Mouse (Mus musculus): ENCODE results near the gene Pfdn5. TPM values are rescaled to one million over a fixed set of nuclear protein-coding genes. Genes with fewer than 3 reads are reported as not detected.

The Pfdn5 gene
- total and polyA plus RNA-seq, 3 experiments = 302 to 7,439 (median 465) TPM

DNA sequence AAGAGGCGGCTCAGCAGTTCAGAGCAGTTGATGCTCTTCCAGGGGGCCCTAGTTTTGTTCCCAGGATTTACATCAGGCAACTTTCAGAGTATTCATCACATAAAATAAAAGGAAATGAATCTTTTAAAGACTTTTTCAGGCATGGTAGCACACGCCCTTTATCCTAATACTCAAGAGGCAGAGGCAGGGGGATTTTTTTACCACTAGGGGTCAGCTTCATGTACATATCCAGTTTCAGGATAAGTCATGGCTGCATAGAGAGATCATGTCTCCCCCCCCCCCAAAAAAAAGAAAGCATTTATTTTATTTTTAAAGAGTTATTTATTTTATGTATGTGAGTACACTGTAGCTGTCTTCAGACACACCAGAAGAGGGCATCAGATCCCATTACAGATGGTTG, 28.1 kb downstream of the Pfdn5 start:
- Histone ChIP-seq H3K36me3 (ENCODE audit: control insufficient read depth in 1 of 2, insufficient read depth in 2 of 2, low read length in 2 of 2) (peaks cover 0 to 4% of the 10 kb centered on the region in 2 experiments; a peak in 2 of 4 replicates), H3K27ac (ENCODE audit: control insufficient read depth, low read depth, low read length) (no peak overlapping the region), H3K79me2 (ENCODE audit: control insufficient read depth, insufficient read depth, low read length, poor library complexity) (peaks cover 7% of the 10 kb centered on the region), H3K27me3 (ENCODE audit: control insufficient read depth in 1 of 2, insufficient read depth in 2 of 2, low read length in 2 of 2) (peaks cover 7 to 8% of the 10 kb centered on the region in 2 experiments; a peak in 3 of 4 replicates), H3K4me3 (ENCODE audit: control insufficient read depth in 1 of 2, insufficient read depth in 1 of 2, low read depth in 2 of 2, low read length in 2 of 2) (no peak overlapping the region), H3K9me3 (replicated peaks; ENCODE audit: insufficient read depth, low read length) (no peaks in the 10 kb centered on the region), H3K9ac (ENCODE audit: control insufficient read depth, low read depth, low read length, poor library complexity, severe bottlenecking) (no peak overlapping the region), H3K4me1 (ENCODE audit: control insufficient read depth in 1 of 2, insufficient read depth in 2 of 2, low read length in 2 of 2) (peaks cover 2 to 9% of the 10 kb centered on the region in 2 experiments; a peak in 3 of 4 replicates)
- no peak for DNase-seq (ENCODE audit: low read depth, low spot score)
- TF ChIP-seq BHLHE40 (IDR thresholded peaks at IDR 0.05; ENCODE audit: borderline replicate concordance, low read depth, low read length) = no peak
- no peak for TF ChIP-seq MAX (IDR thresholded peaks at IDR 0.05; ENCODE audit: low read length)
- peak in 1 of 3 experiments; percentile 18; a peak in 1 of 6 replicates for TF ChIP-seq CTCF (IDR thresholded peaks at IDR 0.05 in 2 of 3, conservative IDR thresholded peaks at IDR 0.05 in 1 of 3; ENCODE audit: control insufficient read depth in 1 of 3, insufficient read depth in 1 of 3, low read depth in 2 of 3, low read length in 3 of 3, poor library complexity in 1 of 3, severe bottlenecking in 1 of 3)
- no peak for TF ChIP-seq USF2 (IDR thresholded peaks at IDR 0.05; ENCODE audit: borderline replicate concordance in 1 of 2, insufficient read depth in 1 of 2, low read depth in 1 of 2, low read length in 2 of 2)

DNA sequence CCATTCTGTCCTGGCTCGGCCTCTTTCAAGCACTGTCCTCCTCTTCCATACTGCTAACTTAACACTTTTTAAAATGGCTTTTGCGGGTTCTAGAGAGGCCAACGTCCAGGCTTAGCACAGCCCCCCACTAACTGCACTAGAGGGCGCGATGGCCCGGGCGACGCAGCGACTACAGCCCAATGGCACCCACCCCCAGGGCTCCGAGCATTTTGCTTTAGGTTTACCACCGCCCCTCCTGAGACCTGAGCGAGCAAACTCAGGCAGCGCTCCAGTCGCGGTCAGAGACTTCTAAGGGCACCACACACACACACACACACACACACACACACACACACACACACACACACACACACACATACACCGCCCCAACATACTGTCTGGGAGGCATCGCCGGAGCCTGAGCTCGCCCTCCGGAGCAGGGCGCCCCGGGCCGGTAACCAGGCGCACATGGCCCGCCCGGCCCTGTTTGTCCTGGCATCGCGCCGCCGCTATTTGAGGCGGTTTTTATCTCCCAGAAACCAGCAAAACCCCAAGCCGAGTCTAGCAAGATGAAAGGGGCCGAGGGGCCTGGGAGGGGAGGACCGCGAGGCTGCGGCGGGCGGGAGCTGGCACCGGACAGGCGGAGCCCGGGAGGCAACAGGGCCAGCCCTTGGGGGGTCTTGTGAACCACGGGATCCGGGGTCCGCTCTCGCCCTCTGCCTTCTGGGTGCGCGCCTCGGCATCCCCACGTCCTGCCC, 29.4 kb downstream of the Pfdn5 start:
- Histone ChIP-seq H3K36me3 (ENCODE audit: control insufficient read depth in 1 of 2, insufficient read depth in 2 of 2, low read length in 2 of 2) (no peaks in the 10 kb centered on the region), H3K4me3 (ENCODE audit: control insufficient read depth in 1 of 2, insufficient read depth in 1 of 2, low read depth in 2 of 2, low read length in 2 of 2) (no peak overlapping the region), H3K9ac (ENCODE audit: control insufficient read depth, low read depth, low read length, poor library complexity, severe bottlenecking) (no peak overlapping the region), H3K79me2 (ENCODE audit: control insufficient read depth, insufficient read depth, low read length, poor library complexity) (peaks cover 1% of the 10 kb centered on the region; the same call in 1 of the 2 replicates), H3K27ac (ENCODE audit: control insufficient read depth, low read depth, low read length) (no peak overlapping the region), H3K4me1 (ENCODE audit: control insufficient read depth in 1 of 2, insufficient read depth in 2 of 2, low read length in 2 of 2) (peaks cover 0 to 4% of the 10 kb centered on the region in 2 experiments; a peak in 2 of 4 replicates), H3K9me3 (replicated peaks; ENCODE audit: insufficient read depth, low read length) (no peaks in the 10 kb centered on the region), H3K27me3 (ENCODE audit: control insufficient read depth in 1 of 2, insufficient read depth in 2 of 2, low read length in 2 of 2) (peaks cover 7 to 10% of the 10 kb centered on the region in 2 experiments; a peak in 3 of 4 replicates)
- DNase-seq (ENCODE audit: low read depth, low spot score) = no peak
- TF ChIP-seq KAT2A (conservative IDR thresholded peaks at IDR 0.05; ENCODE audit: low read depth, low read length) (no peak), SMC3 (IDR thresholded peaks at IDR 0.05; ENCODE audit: low read depth, low read length) (no peak), CTCF (IDR thresholded peaks at IDR 0.05 in 2 of 3, conservative IDR thresholded peaks at IDR 0.05 in 1 of 3; ENCODE audit: control insufficient read depth in 1 of 3, insufficient read depth in 1 of 3, low read depth in 2 of 3, low read length in 3 of 3, poor library complexity in 1 of 3, severe bottlenecking in 1 of 3) (no peak), E2F4 (IDR thresholded peaks at IDR 0.05; ENCODE audit: borderline replicate concordance, low read depth, low read length) (no peak), POLR2AphosphoS5 (IDR thresholded peaks at IDR 0.05; ENCODE audit: borderline replicate concordance, low read depth, low read length) (no peak), MAFK (IDR thresholded peaks at IDR 0.05; ENCODE audit: borderline replicate concordance, low read depth, low read length) (no peak), HCFC1 (IDR thresholded peaks at IDR 0.05; ENCODE audit: low read depth, low read length) (no peak), POLR2A (IDR thresholded peaks at IDR 0.05; ENCODE audit: control insufficient read depth in 1 of 2, insufficient read depth in 1 of 2, low read depth in 1 of 2, low read length in 2 of 2, poor library complexity in 1 of 2) (no peak), USF2 (IDR thresholded peaks at IDR 0.05; ENCODE audit: borderline replicate concordance in 1 of 2, insufficient read depth in 1 of 2, low read depth in 1 of 2, low read length in 2 of 2) (no peak), MEF2A (IDR thresholded peaks at IDR 0.05; ENCODE audit: extremely low read depth, insufficient replicate concordance, low read depth, low read length, poor library complexity, severe bottlenecking) (no peak), JUND (IDR thresholded peaks at IDR 0.05; ENCODE audit: low read depth, low read length) (no peak), ZKSCAN1 (IDR thresholded peaks at IDR 0.05; ENCODE audit: low read depth, low read length) (no peak), GABPA (IDR thresholded peaks at IDR 0.05; ENCODE audit: low read depth, low read length) (no peak), ELF1 (IDR thresholded peaks at IDR 0.05; ENCODE audit: low read depth, low read length) (no peak), MXI1 (IDR thresholded peaks at IDR 0.05; ENCODE audit: low read depth, low read length) (no peak), CHD1 (IDR thresholded peaks at IDR 0.05; ENCODE audit: low read depth, low read length) (no peak), MYC (IDR thresholded peaks at IDR 0.05; ENCODE audit: low read depth, low read length) (no peak)

All from MEL (cell line).